Comparison of ENCODE assay signal across 8 mouse cellular contexts in the genomic region with DNA sequence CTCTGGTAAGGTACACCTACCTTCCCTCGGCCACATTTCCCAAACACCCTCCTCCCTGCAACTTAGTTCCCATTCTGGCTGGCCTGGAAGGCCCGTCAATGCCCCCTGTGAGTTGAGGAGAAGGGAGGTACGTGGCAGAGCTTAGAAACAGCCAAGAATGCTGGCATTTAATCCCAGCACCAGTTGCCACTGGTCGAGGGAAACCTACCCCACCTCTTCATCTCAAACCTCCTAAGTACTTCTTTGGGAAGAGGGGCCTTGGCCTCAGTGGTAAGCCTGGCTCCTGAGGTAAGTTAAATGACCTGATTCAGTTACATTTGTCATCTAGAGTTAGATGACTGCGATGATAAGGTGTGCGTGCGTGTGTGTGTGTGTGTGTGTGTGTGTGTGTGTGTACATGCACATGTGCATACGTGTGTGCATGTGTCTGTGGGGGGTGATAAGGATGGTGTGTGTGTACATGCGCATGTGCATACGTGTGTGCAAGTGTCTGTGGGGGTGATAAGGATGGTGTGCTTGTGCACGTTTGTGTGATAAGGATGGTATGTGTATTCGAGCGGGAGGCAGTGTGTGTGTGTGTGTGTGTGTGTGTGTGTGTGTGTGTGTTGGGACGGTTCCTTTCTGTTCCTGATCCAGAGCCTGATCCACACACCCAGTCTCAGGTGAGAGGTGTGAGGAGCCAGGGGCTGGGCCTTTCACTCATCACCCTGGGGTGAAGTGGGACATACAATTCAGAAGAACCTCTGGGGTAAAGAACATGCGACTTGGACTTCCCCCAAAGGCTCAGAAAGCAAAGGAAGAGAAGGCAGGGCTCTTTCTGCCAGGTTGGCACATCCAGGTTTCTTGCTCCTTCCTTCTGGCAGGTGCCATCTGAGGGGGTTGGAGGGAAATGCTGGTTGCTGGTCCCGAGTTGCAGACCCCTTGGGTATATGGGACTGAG. TPM values are rescaled to one million over a fixed set of nuclear protein-coding genes. Genes with fewer than 3 reads are reported as not detected.
DNase-seq lines count a peak whose midpoint lies in the region; ATAC-seq and TF ChIP-seq lines count a peak whose summit lies in the region.

No protein-coding gene starts in this region.

- H3K4me1 ChIP-seq in brown adipose tissue, adult 24 weeks (ENCODE audit: control insufficient read depth, insufficient read depth, insufficient read length, low read length): peaks cover 29% of the 10 kb centered on the region
- H3K4me1 ChIP-seq in hindbrain, postnatal 0 days (ENCODE audit: insufficient read depth, low read length): peaks cover 12% of the 10 kb centered on the region
- peaks cover 15% of the 10 kb centered on the region for H3K4me1 ChIP-seq in midbrain, embryonic 14.5 days (ENCODE audit: control insufficient read depth, insufficient read depth, low read length)

- peak overlapping the region; percentile 99 for H3K4me2 ChIP-seq in hindbrain, postnatal 0 days (ENCODE audit: low read depth, low read length)
- H3K4me2 ChIP-seq in midbrain, embryonic 14.5 days (ENCODE audit: low read length): peak overlapping the region; percentile 99

- H3K9me3 ChIP-seq in hindbrain, postnatal 0 days (ENCODE audit: low read length): no peaks in the 10 kb centered on the region
- H3K9me3 ChIP-seq in midbrain, embryonic 14.5 days (ENCODE audit: control insufficient read depth, low read length): no peaks in the 10 kb centered on the region

- H3K27me3 ChIP-seq in hindbrain, postnatal 0 days (ENCODE audit: insufficient read depth, low read length): no peaks in the 10 kb centered on the region
- no peaks in the 10 kb centered on the region for H3K27me3 ChIP-seq in midbrain, embryonic 14.5 days (ENCODE audit: control insufficient read depth, insufficient read depth, low read length)

- peak overlapping the region; percentile 94 for H3K27ac ChIP-seq in brown adipose tissue, adult 24 weeks (replicated peaks; ENCODE audit: low read depth, low read length)
- peak overlapping the region; percentile 68 for H3K27ac ChIP-seq in hindbrain, postnatal 0 days
- H3K27ac ChIP-seq in midbrain, embryonic 14.5 days (replicated peaks; ENCODE audit: low read depth, low read length): peak overlapping the region; percentile 70

- no peak for ATAC-seq in hindbrain, postnatal 0 days
- no peak for ATAC-seq in midbrain, embryonic 14.5 days (ENCODE audit: low FRiP score, low TSS enrichment)

- H3K9ac ChIP-seq in hindbrain, postnatal 0 days (replicated peaks; ENCODE audit: low read length): peak overlapping the region; percentile 70
- H3K9ac ChIP-seq in midbrain, embryonic 14.5 days (replicated peaks; ENCODE audit: low read length): peak overlapping the region; percentile 77

- no peaks in the 10 kb centered on the region for H3K36me3 ChIP-seq in hindbrain, postnatal 0 days (ENCODE audit: insufficient read depth, low read length)
- H3K36me3 ChIP-seq in midbrain, embryonic 14.5 days (ENCODE audit: control insufficient read depth, insufficient read depth, low read length): no peaks in the 10 kb centered on the region

- DNase-seq in heart, adult 11 months: peak; percentile 93
- DNase-seq in heart, adult 9 months (ENCODE audit: low spot score in 2 of 2): no peak
- no peak for DNase-seq in hindbrain, postnatal 0 days (ENCODE audit: low spot score)
- DNase-seq in midbrain, embryonic 14.5 days: no peak
- DNase-seq in spleen, postnatal 36 days (ENCODE audit: low spot score in 2 of 2): no peak
- DNase-seq in cerebellum, postnatal 4 days (ENCODE audit: low spot score in 2 of 2): no peak
- DNase-seq in right cerebral cortex, adult 18-20 months: no peak

- no peak for TF ChIP-seq CTCF in hindbrain, postnatal 0 days (IDR thresholded peaks at IDR 0.05; ENCODE audit: low read depth)

- WGBS in hindbrain, postnatal 0 days: 53% methylated on average over 16 of the region's 16 CpGs
- WGBS in midbrain, embryonic 14.5 days: 60% methylated on average over 16 of the region's 16 CpGs

- peak overlapping the region; percentile 65 for H3K4me3 ChIP-seq in brown adipose tissue, adult 24 weeks (ENCODE audit: insufficient read depth, low read depth, low read length)
- peak overlapping the region; percentile 54 for H3K4me3 ChIP-seq in hindbrain, postnatal 0 days (ENCODE audit: low read length)
- H3K4me3 ChIP-seq in midbrain, embryonic 14.5 days (replicated peaks; ENCODE audit: low read depth, low read length): peak overlapping the region; percentile 57

RNA-seq across cellular contexts. Expression of a gene that starts 1.1 kb away (rescaled TPM):
- 63.5 and 77.4 TPM in 2 replicates for polyA plus RNA-seq in brown adipose tissue, adult 24 weeks (2012; ENCODE audit: insufficient read depth, insufficient read length, missing spikeins)
- total RNA-seq in hindbrain, postnatal 0 days (2014; rRNA removed): 81.3 and 82.2 TPM in 2 replicates
- 96.3 and 103 TPM in 2 replicates for polyA plus RNA-seq in hindbrain, postnatal 0 days (2015; fragmentation: Nextera tagmentation; extraction: Ambion mirVana)
- polyA plus RNA-seq in midbrain, embryonic 14.5 days (2014; fragmentation: Nextera tagmentation; extraction: Ambion mirVana): 55.0 and 111 TPM in 2 replicates

RNA-seq across cellular contexts. Expression of a gene that starts 18.1 kb away (rescaled TPM):
- 0.92 and 1.2 TPM in 2 replicates for polyA plus RNA-seq in brown adipose tissue, adult 24 weeks (2012; ENCODE audit: insufficient read depth, insufficient read length, missing spikeins)
- 43.8 and 44.4 TPM in 2 replicates for total RNA-seq in hindbrain, postnatal 0 days (2014; rRNA removed)
- 34.2 and 39.1 TPM in 2 replicates for polyA plus RNA-seq in hindbrain, postnatal 0 days (2015; fragmentation: Nextera tagmentation; extraction: Ambion mirVana)
- 24.9 and 67.9 TPM in 2 replicates for polyA plus RNA-seq in midbrain, embryonic 14.5 days (2014; fragmentation: Nextera tagmentation; extraction: Ambion mirVana)

RNA-seq across cellular contexts. Expression of a gene that starts 47.0 kb away (rescaled TPM):
- polyA plus RNA-seq in brown adipose tissue, adult 24 weeks (2012; ENCODE audit: insufficient read depth, insufficient read length, missing spikeins): not detected in 2 replicates
- total RNA-seq in hindbrain, postnatal 0 days (2014; rRNA removed): 1.3 TPM in 1 of 2 replicates, not detected in the other
- polyA plus RNA-seq in hindbrain, postnatal 0 days (2015; fragmentation: Nextera tagmentation; extraction: Ambion mirVana): 0.08 TPM in 1 of 2 replicates, not detected in the other
- polyA plus RNA-seq in midbrain, embryonic 14.5 days (2014; fragmentation: Nextera tagmentation; extraction: Ambion mirVana): 0.22 TPM in 1 of 2 replicates, not detected in the other

RNA-seq across cellular contexts. Expression of a gene that starts 59.3 kb away (rescaled TPM):
- not detected in 2 replicates for polyA plus RNA-seq in brown adipose tissue, adult 24 weeks (2012; ENCODE audit: insufficient read depth, insufficient read length, missing spikeins)
- 0.75 and 5.0 TPM in 2 replicates for total RNA-seq in hindbrain, postnatal 0 days (2014; rRNA removed)
- polyA plus RNA-seq in hindbrain, postnatal 0 days (2015; fragmentation: Nextera tagmentation; extraction: Ambion mirVana): 4.8 and 5.9 TPM in 2 replicates
- polyA plus RNA-seq in midbrain, embryonic 14.5 days (2014; fragmentation: Nextera tagmentation; extraction: Ambion mirVana): 0.70 and 2.0 TPM in 2 replicates

Comparison
In these comparisons a context has a peak if more than half of its experiments do, and no peak if none do; other contexts are left out.
1. RNA of a gene that starts 18.1 kb away (polyA plus RNA-seq): 24.9 to 67.9 TPM in midbrain, embryonic 14.5 days and 34.2 to 39.1 TPM in hindbrain, postnatal 0 days; 0.92 to 1.2 TPM in brown adipose tissue, adult 24 weeks; every median in the first group is over 10 times any median in the second.
2. Peak in every context shown above with its lines, with median percentiles within 50 percentile points of each other: H3K27ac ChIP-seq and H3K4me3 ChIP-seq.